Mouse (Mus musculus) midbrain, embryonic 14.5 days (tissue): ENCODE data around the gene Hist1h2bk. TPM values are rescaled to one million over a fixed set of nuclear protein-coding genes. Genes with fewer than 3 reads are reported as not detected.

ENCODE experiments used
- ATAC-seq: fragments of 200-750 bp; cut with Nextera tagmentation; 2 replicates; pipeline ENCODE4 v1.8.0; 2017; ENCODE audit warnings: moderate number of reproducible peaks, moderate library complexity; ENCODE audit not compliant: low FRiP score, low TSS enrichment
- DNase-seq: peaks from one replicate; pipeline ENCODE4 v3.0.0-alpha.2; 2015
- H3K27ac ChIP-seq: fragments of 300-500 bp; sonication (generic); replicated peaks from 2 replicates; pipeline ENCODE4 v1.5.1; 2014; ENCODE audit warnings: mild to moderate bottlenecking, low read depth, low read length, moderate library complexity
- H3K27me3 ChIP-seq: fragments of 300-500 bp; sonication (generic); 2 replicates; pipeline ENCODE4 v1.6.1; 2014; ENCODE audit warnings: low read length, control low read depth, mixed read lengths; ENCODE audit not compliant: control insufficient read depth, insufficient read depth
- H3K36me3 ChIP-seq: fragments of 300-500 bp; sonication (generic); 2 replicates; pipeline ENCODE4 v1.6.1; 2014; ENCODE audit warnings: low read length, control low read depth; ENCODE audit not compliant: control insufficient read depth, insufficient read depth
- H3K4me1 ChIP-seq: fragments of 300-500 bp; sonication (generic); 2 replicates; pipeline ENCODE4 v1.6.1; 2014; ENCODE audit warnings: mild to moderate bottlenecking, antibody characterized with exemption, low read length, control low read depth; ENCODE audit not compliant: control insufficient read depth, insufficient read depth
- H3K4me2 ChIP-seq: fragments of 300-500 bp; sonication (generic); 2 replicates; pipeline ENCODE4 v1.6.1; 2014; ENCODE audit warnings: mild to moderate bottlenecking, low read length, moderate library complexity
- H3K4me3 ChIP-seq: fragments of 300-500 bp; sonication (generic); replicated peaks from 2 replicates; pipeline ENCODE4 v1.5.1; 2014; ENCODE audit warnings: low read depth, low read length
- H3K9ac ChIP-seq: fragments of 300-500 bp; sonication (generic); replicated peaks from 2 replicates; pipeline ENCODE4 v1.6.1; 2014; ENCODE audit warnings: mild to moderate bottlenecking, low read length, moderate library complexity
- H3K9me3 ChIP-seq: fragments of 300-500 bp; sonication (generic); 2 replicates; pipeline ENCODE4 v1.6.1; 2016; ENCODE audit warnings: low read length, control low read depth, mixed read lengths; ENCODE audit not compliant: control insufficient read depth
- WGBS: fragments of 180-500 bp; shearing (Covaris S2); extraction: QIAGEN DNeasy Blood & Tissue Kit; methylation state at CpG from one replicate; pipeline ENCODE4 v1.1.7; 2014; 5-methylcytosine and 5-hydroxymethylcytosine counted together
- polyA plus RNA-seq: library from polyadenylated mRNA; unstranded; fragments of >200 nt; fragmentation: Nextera tagmentation; extraction: Ambion mirVana; gene quantifications from 2 replicates; pipeline ENCODE4 v1.2.1, GENCODE M21; 2014

Hist1h2bk gene
- polyA plus RNA-seq, 1 experiment from 2014 or later = 1.1 TPM

DNA sequence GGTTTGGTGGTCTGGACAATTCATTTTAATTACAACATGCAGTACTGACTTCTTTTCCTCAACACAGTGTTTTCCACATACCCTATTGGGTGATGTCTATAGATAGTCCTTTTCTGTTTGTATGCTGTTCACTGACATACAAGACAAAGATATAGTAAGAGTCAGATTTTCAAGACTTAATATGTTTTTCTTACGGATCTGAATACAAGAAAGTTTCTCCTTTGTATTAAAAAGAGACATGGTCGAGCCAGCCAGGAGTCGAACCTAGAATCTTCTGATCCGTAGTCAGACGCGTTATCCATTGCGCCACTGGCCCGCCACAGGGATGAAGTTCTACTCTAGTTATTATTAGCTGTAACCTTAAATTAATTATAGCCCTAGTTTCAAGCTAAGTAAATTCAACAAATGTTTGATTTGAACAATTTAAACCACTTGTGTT, 14.8 kb upstream of the Hist1h2bk start:
- H3K4me3 ChIP-seq = peak overlapping the region; percentile 33
- peak overlapping the region; percentile 58 for H3K4me2 ChIP-seq
- under 1% methylated on average over 8 of the region's 8 CpGs for WGBS
- peaks cover 6% of the 10 kb centered on the region; the same call in 1 of the 2 replicates for H3K4me1 ChIP-seq
- no peak overlapping the region for H3K9ac ChIP-seq
- H3K36me3 ChIP-seq = no peaks in the 10 kb centered on the region
- DNase-seq = peak; percentile 77
- ATAC-seq = peak; percentile 59; the same call in 1 of the 2 replicates
- no peaks in the 10 kb centered on the region for H3K9me3 ChIP-seq
- H3K27me3 ChIP-seq = peaks cover 54% of the 10 kb centered on the region
- no peak overlapping the region for H3K27ac ChIP-seq

DNA sequence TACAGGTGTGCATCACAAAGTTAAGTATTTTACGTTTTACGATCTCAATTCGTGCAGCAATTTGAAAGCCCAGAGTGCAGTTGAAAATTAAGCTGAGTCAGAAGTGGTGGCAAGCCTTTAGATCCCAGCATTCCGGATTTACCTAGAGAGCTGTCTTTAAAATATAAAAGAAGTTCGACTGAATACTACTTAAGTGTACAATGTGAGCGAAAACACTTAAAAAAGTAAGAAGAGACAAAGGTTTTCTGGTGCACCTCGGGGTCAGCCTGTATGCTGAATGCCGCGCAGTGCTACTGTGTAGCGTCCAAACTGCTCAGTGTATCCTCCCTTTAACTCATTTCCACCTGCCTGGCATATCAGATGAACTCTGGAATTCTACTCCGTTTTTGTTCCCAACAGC, 14.1 kb upstream of the Hist1h2bk start:
- ATAC-seq = no peak
- Histone ChIP-seq H3K9ac (no peak overlapping the region), H3K36me3 (no peaks in the 10 kb centered on the region), H3K27me3 (peaks cover 47% of the 10 kb centered on the region), H3K4me2 (peak overlapping the region; percentile 58), H3K4me3 (peak overlapping the region; percentile 33), H3K4me1 (peaks cover 6% of the 10 kb centered on the region; the same call in 1 of the 2 replicates), H3K9me3 (no peaks in the 10 kb centered on the region), H3K27ac (no peak overlapping the region)
- under 1% methylated on average over 11 of the region's 11 CpGs for WGBS
- peak; percentile 51 for DNase-seq

DNA sequence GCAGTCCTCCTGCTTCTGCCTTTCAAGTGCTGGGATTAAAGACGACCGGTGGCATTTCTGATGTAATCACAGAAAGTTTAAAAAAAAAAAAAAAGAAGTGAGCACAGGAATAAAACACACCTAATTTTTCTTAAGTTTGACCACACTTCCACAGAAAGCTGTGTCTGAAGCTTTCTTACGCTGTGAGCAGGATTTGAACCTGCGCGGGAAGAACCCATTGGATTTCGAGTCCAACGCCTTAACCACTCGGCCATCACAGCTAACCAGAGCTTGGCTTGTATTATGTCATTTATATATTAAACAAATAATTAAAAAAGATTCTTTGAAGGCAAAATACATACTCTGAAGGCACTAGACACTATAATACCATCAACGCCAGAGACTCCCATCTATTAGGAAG, 13.4 kb upstream of the Hist1h2bk start:
- no peak overlapping the region for H3K27ac ChIP-seq
- peak; percentile 89 for DNase-seq
- H3K4me3 ChIP-seq = peak overlapping the region; percentile 33
- peak; percentile 78 for ATAC-seq
- peaks cover 6% of the 10 kb centered on the region; the same call in 1 of the 2 replicates for H3K4me1 ChIP-seq
- H3K27me3 ChIP-seq = peaks cover 43% of the 10 kb centered on the region
- H3K9me3 ChIP-seq = no peaks in the 10 kb centered on the region
- H3K9ac ChIP-seq = no peak overlapping the region
- 1% methylated on average over 9 of the region's 9 CpGs for WGBS
- H3K4me2 ChIP-seq = peak overlapping the region; percentile 58
- H3K36me3 ChIP-seq = no peaks in the 10 kb centered on the region

GRCm38 (mm10) chr13:22026058-22027031, 9.3 kb upstream of the Hist1h2bk start:
- Histone ChIP-seq H3K27ac (0 out of 2 replicates have a peak overlapping the region, but pooled peaks have one; percentile 14), H3K9me3 (no peaks in the 10 kb centered on the region), H3K4me1 (no peaks in the 10 kb centered on the region), H3K36me3 (no peaks in the 10 kb centered on the region), H3K4me2 (peak overlapping the region; percentile 55), H3K9ac (peak overlapping the region; percentile 29; the same call in 1 of the 2 replicates), H3K27me3 (peaks cover 8% of the 10 kb centered on the region; the same call in 1 of the 2 replicates), H3K4me3 (peak overlapping the region; percentile 37)
- DNase-seq (peak; percentile 95), ATAC-seq (0 out of 2 replicates have a peak, but pooled peaks have one; percentile 65)
- WGBS = 2% methylated on average over 35 of the region's 35 CpGs

- peak; percentile 76 for ATAC-seq
- Histone ChIP-seq H3K9ac (peak overlapping the region; percentile 54), H3K27ac (peak overlapping the region; percentile 72; the same call in 1 of the 2 replicates), H3K36me3 (no peaks in the 10 kb centered on the region), H3K4me3 (peak overlapping the region; percentile 45), H3K4me1 (no peaks in the 10 kb centered on the region), H3K9me3 (no peaks in the 10 kb centered on the region), H3K27me3 (no peaks in the 10 kb centered on the region), H3K4me2 (peak overlapping the region; percentile 65)
- peak; percentile 95 for DNase-seq
- under 1% methylated on average over 40 of the region's 40 CpGs for WGBS
Observed at GRCm38 (mm10) chr13:22028673-22029460, 6.8 kb upstream of the Hist1h2bk start.

DNA sequence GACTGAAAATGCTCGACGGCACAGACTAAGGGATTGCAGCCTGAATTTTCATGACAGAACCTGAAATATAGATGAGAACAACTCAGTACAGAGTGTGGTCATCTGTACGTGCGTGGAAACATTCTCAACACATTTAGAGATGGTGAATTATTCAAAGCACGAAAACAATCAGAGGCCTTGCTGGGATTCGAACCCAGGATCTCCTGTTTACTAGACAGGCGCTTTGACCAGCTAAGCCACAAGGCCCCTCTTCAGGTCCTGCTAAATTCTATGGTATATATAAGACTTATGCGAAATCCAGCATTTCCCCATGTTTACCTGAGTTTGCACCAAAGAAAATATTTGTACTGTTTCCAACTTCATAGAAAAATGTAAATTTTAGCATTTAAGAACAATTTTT, 5.7 kb upstream of the Hist1h2bk start:
- Histone ChIP-seq H3K4me1 (peaks cover 4% of the 10 kb centered on the region; the same call in 1 of the 2 replicates), H3K9me3 (no peaks in the 10 kb centered on the region), H3K9ac (no peak overlapping the region), H3K27ac (no peak overlapping the region), H3K4me3 (no peak overlapping the region), H3K27me3 (no peaks in the 10 kb centered on the region), H3K36me3 (no peaks in the 10 kb centered on the region), H3K4me2 (no peak overlapping the region)
- DNase-seq (peak; percentile 51), ATAC-seq (no peak)
- WGBS = 21% methylated on average over 8 of the region's 8 CpGs

DNA sequence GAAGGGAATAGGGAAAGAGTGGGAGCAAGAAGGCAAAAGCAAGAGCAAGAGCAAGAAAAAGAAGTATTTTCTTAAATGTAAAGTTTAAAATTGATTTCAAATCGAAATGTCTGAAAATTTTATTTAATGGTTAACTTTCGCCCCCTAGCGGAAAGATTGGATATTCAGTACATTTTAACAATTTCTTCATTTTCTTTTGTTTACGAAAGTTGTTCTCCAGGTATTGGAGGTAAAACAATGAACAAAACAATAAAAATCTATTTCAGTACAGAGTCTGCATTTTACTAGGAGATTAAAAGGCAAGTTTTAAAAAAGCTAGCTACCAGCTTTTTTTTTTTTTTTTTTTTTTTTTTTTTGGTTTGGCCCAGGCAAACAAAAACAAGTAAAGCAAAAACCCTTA, 5.2 kb upstream of the Hist1h2bk start:
- DNase-seq = peak; percentile 85
- ATAC-seq = no peak
- Histone ChIP-seq H3K4me1 (peaks cover 5% of the 10 kb centered on the region; the same call in 1 of the 2 replicates), H3K4me3 (no peak overlapping the region), H3K4me2 (no peak overlapping the region), H3K27ac (no peak overlapping the region), H3K9me3 (no peaks in the 10 kb centered on the region), H3K9ac (no peak overlapping the region), H3K27me3 (no peaks in the 10 kb centered on the region), H3K36me3 (no peaks in the 10 kb centered on the region)
- 13% methylated on average over 4 of the region's 4 CpGs for WGBS

DNA sequence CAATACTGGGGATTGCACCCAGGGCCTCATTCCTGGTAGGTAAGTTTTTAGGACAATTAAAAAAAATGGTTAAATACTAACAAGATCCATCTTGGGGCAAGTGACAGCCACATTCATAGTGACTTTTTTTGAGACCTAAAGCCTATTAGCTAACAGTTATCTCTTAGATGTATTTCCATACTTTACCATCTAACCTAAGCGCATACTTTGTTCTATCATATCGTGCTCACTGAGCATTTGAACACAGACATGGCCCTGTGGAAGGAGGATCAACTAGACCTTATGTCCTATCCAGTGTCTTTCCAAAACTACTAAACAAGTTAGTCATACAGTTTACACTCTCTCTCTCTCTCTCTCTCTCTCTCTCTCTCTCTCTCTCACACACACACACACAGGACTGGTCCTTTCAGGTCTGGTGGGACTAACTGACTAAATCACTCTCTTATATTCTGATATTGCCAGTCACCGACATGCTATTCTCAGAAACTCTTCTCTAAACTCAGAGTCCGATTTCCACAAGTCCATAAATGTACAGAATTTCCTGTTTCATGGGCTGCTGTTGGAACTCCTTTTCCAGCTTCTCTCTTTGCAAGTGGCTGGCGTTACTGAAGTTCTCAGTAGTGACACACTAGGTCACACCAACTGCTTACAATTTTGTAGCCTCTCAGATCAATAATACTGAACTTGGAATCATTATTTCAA, 1.8 kb upstream of the Hist1h2bk start:
- ATAC-seq (no peak), DNase-seq (no peak)
- no peak overlapping the region for H3K9ac ChIP-seq
- no peaks in the 10 kb centered on the region for H3K27me3 ChIP-seq
- WGBS = 52% methylated on average over 5 of the region's 5 CpGs
- H3K27ac ChIP-seq = no peak overlapping the region
- H3K36me3 ChIP-seq = no peaks in the 10 kb centered on the region
- no peak overlapping the region for H3K4me3 ChIP-seq
- H3K4me1 ChIP-seq = peaks cover 12% of the 10 kb centered on the region
- peak overlapping the region; percentile 67 for H3K4me2 ChIP-seq
- no peaks in the 10 kb centered on the region for H3K9me3 ChIP-seq
